Mouse (Mus musculus) MEL (cell line): ENCODE results near the gene Atp1a1.

Experiments
- CHD2 ChIP-seq: IDR thresholded peaks from 2 replicates; pipeline ENCODE4 v1.6.1; 2011; ENCODE audit warnings: low read length, improper control_type of control experiment
- CTCF ChIP-seq, 3 experiments: IDR thresholded peaks in 2 of 3; conservative IDR thresholded peaks in 1 of 3; 2 replicates each; pipeline ENCODE4 v1.5.1; 2011 to 2012; ENCODE audit warnings: low read length in 3 of 3, low read depth in 2 of 3, mild to moderate bottlenecking in 2 of 3, improper control_type of control experiment in 1 of 3, inconsistent platforms in 1 of 3, mixed read lengths in 1 of 3, moderate library complexity in 1 of 3; ENCODE audit not compliant: control insufficient read depth in 1 of 3, insufficient read depth in 1 of 3, poor library complexity in 1 of 3, severe bottlenecking in 1 of 3
- POLR2A ChIP-seq, 2 experiments: IDR thresholded peaks; 2 replicates each; pipeline ENCODE4 v1.6.1; 2011 to 2012; ENCODE audit warnings: low read length in 2 of 2, mild to moderate bottlenecking in 2 of 2, control low read depth in 1 of 2, improper control_type of control experiment in 1 of 2, low read depth in 1 of 2, moderate library complexity in 1 of 2; ENCODE audit not compliant: control insufficient read depth in 1 of 2, insufficient read depth in 1 of 2, poor library complexity in 1 of 2

- no peak for TF ChIP-seq POLR2A (IDR thresholded peaks at IDR 0.05; ENCODE audit: control insufficient read depth in 1 of 2, insufficient read depth in 1 of 2, low read depth in 1 of 2, low read length in 2 of 2, poor library complexity in 1 of 2)
- no peak for TF ChIP-seq CTCF (IDR thresholded peaks at IDR 0.05 in 2 of 3, conservative IDR thresholded peaks at IDR 0.05 in 1 of 3; ENCODE audit: control insufficient read depth in 1 of 3, insufficient read depth in 1 of 3, low read depth in 2 of 3, low read length in 3 of 3, poor library complexity in 1 of 3, severe bottlenecking in 1 of 3)
- no peak for TF ChIP-seq CHD2
Observed at GRCm38 (mm10) chr3:101596686-101597085, 7.8 kb downstream of the Atp1a1 start.
